Mouse (Mus musculus) heart, postnatal 36 days (tissue): ENCODE measurements around the gene Gdf15. TPM values are rescaled to one million over a fixed set of nuclear protein-coding genes. Genes with fewer than 3 reads are reported as not detected.

ENCODE experiments used
- DNase-seq, 2 experiments: peaks; one replicate each; pipeline ENCODE4 v3.0.0; 2021 to 2022
- intact Hi-C: fragments of 180-260 bp; cut with DNase I; formaldehyde crosslinking; loops from one replicate; pipeline ENCODE4 v1.15.1; 2025
- total RNA-seq, 2 experiments: library from RNA; stranded (reverse); gene quantifications; 2 replicates each; pipeline ENCODE4 v1.2.3; 2021

Gene Gdf15
- total RNA-seq, 2 experiments from 2014 or later, result 0.22 to 1.6 TPM

- intact Hi-C loops, result no loop called here
- DNase-seq, result no peak
These were observed 26.8 kb upstream of the Gdf15 start for GRCm38 (mm10) chr8:70658897-70659603.

- no peak for DNase-seq
- intact Hi-C loops, result no loop called here
These were observed 25.5 kb upstream of the Gdf15 start for GRCm38 (mm10) chr8:70657739-70658138.

GRCm38 (mm10) chr8:70657214-70657613 is 25.0 kb upstream of the Gdf15 start:
- DNase-seq, result no peak
- intact Hi-C loops, result no loop called here

- intact Hi-C loops, result no loop called here
- DNase-seq, result no peak
These were observed 24.0 kb upstream of the Gdf15 start for GRCm38 (mm10) chr8:70656193-70656790.

- intact Hi-C loops, result no loop called here
- DNase-seq, result no peak
These were observed 23.2 kb upstream of the Gdf15 start for GRCm38 (mm10) chr8:70655469-70655868.

- DNase-seq, result no peak
- intact Hi-C loops, result loop anchor here (5.0 kb wide), 1 partner anchor 42 kb away; no protein-coding TSS in a partner anchor
These were observed 21.9 kb upstream of the Gdf15 start for GRCm38 (mm10) chr8:70654121-70654520.

GRCm38 (mm10) chr8:70653226-70653625 is 21.0 kb upstream of the Gdf15 start:
- intact Hi-C loops, result loop anchor here (1.0 to 5.0 kb wide), 2 partner anchors 23 to 41 kb away; no protein-coding TSS in a partner anchor
- DNase-seq, result peak; percentile 66 to 71

GRCm38 (mm10) chr8:70650351-70650750 is 18.1 kb upstream of the Gdf15 start:
- intact Hi-C loops, result loop anchor here (5.0 kb wide), 1 partner anchor 38 kb away; no protein-coding TSS in a partner anchor
- no peak for DNase-seq

- peak; percentile 84 for DNase-seq
- intact Hi-C loops, result no loop called here
These were observed 17.1 kb upstream of the Gdf15 start for GRCm38 (mm10) chr8:70649324-70649723.

GRCm38 (mm10) chr8:70648921-70649320 is 16.7 kb upstream of the Gdf15 start:
- intact Hi-C loops, result no loop called here
- DNase-seq, result no peak

GRCm38 (mm10) chr8:70648164-70648442 is 15.8 kb upstream of the Gdf15 start:
- intact Hi-C loops, result no loop called here
- no peak for DNase-seq

GRCm38 (mm10) chr8:70647343-70648163 is 15.3 kb upstream of the Gdf15 start:
- intact Hi-C loops, result no loop called here
- DNase-seq, result peak in 1 of 2 experiments; percentile 34

GRCm38 (mm10) chr8:70646775-70647174 is 14.5 kb upstream of the Gdf15 start:
- no peak for DNase-seq
- intact Hi-C loops, result no loop called here

- intact Hi-C loops, result no loop called here
- no peak for DNase-seq
These were observed 14.1 kb upstream of the Gdf15 start for GRCm38 (mm10) chr8:70646369-70646768.

- intact Hi-C loops, result no loop called here
- DNase-seq, result peak; percentile 47 to 51
These were observed 13.4 kb upstream of the Gdf15 start for GRCm38 (mm10) chr8:70645501-70646224.

GRCm38 (mm10) chr8:70644065-70644464 is 11.8 kb upstream of the Gdf15 start:
- DNase-seq, result no peak
- intact Hi-C loops, result no loop called here

GRCm38 (mm10) chr8:70643019-70643418 is 10.8 kb upstream of the Gdf15 start:
- intact Hi-C loops, result no loop called here
- no peak for DNase-seq

GRCm38 (mm10) chr8:70638752-70639151 is 6.5 kb upstream of the Gdf15 start:
- DNase-seq, result no peak

GRCm38 (mm10) chr8:70636838-70637237 is 4.6 kb upstream of the Gdf15 start:
- no peak for DNase-seq
- intact Hi-C loops, result no loop called here

More at GRCm38 (mm10) chr8:70638752-70639151, 6.5 kb upstream of the Gdf15 start:
- intact Hi-C loops, result no loop called here

GRCm38 (mm10) chr8:70635527-70635926 is 3.3 kb upstream of the Gdf15 start:
- intact Hi-C loops, result no loop called here
- DNase-seq, result no peak

- intact Hi-C loops, result no loop called here
- peak; percentile 78 to 80 for DNase-seq
These were observed 1.8 kb upstream of the Gdf15 start for GRCm38 (mm10) chr8:70634066-70634465.
